Mouse (Mus musculus): ENCODE results near the gene Trim26.

DNA sequence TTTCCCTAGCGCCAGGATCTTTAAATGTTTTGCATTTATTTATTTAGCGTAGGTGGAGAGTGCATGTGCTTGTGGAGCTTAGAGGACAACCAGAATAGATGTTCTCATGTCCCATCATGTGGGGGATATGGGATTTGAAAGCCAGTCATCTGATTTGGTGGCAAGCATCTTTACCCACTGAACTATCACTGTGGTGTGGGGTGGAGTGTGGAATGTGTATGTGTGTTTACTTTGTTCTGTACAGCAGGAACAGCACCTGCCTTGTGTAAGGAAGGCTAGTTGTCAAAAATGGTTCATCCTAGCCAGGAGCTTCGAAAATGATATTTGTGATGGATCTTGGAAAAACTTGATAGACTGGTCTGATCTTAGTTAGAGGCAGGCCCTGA lies 514 bp upstream of the Trim26 start:
- no peak for TF ChIP-seq GATA1 (IDR thresholded peaks at IDR 0.05; ENCODE audit: borderline replicate concordance, low read length)
- no peak for TF ChIP-seq FLI1 (IDR thresholded peaks at IDR 0.05; ENCODE audit: low read length)
